Mouse (Mus musculus): Measurements from ENCODE around the gene Avil.

Gene Avil

DNA sequence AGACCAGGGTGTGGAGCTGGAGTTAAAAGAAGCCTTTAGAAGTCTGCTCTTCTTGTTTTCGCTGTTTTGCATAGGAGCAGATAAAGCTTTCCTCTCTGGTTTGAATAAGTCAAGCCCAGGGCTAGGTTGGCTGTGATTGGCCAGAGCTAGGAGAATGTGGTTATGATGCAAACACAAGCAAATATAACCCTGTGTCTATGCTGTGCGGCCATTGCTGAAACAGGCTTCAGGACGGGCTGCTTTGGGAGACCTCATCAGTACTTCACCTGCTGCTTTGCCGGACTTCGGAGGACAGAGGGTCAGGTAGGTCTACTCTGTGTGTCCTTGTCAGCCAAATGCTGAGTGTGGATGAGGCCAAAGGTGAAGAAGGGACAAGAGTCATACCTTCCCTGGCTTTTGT, at the start of gene Avil:
TSS of gene Avil (plus strand) at position 181 of the 400 bp plus-strand sequence.
- DNase-seq = no peak

DNA sequence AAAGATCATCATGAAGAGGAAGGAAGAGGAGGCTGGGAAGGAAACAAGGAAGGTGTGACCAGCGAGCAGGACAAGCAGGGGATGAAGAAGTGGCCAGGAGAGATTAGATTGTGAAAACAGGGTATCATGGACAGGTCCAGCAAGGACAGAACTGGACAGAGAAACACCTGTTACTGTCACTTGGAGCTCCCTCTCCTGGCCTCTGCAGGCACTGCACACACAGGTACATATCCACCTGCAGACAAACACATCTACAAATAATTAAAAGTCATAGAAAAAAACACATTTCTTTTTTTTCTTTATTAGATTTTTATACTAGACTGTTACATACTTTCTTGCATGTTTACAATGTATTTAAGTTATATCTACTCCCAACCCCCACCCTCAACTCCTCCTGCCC, 48.1 kb upstream of the Avil start:
- no peak for DNase-seq

DNA sequence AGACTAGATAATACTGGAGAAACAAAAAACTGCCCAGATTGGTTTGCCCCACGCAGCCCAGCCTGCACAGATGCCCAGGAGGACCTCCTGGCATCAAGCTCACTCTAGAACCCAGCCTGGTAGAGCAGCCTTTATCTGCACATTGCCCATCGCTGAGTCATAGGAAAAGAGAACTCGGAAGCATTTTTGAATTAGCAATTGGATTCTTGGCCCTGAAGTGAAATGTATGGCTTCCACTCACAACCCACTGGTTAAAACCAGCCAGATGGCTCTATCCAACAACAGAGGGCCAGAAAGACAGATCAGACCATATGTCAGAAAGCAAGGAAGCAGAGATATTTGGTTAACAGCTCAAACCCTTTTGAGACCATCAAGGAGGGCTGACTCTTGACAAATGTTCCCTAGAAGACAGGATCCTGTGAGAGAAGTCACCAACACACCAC, 47.5 kb upstream of the Avil start:
- no peak for DNase-seq

DNA sequence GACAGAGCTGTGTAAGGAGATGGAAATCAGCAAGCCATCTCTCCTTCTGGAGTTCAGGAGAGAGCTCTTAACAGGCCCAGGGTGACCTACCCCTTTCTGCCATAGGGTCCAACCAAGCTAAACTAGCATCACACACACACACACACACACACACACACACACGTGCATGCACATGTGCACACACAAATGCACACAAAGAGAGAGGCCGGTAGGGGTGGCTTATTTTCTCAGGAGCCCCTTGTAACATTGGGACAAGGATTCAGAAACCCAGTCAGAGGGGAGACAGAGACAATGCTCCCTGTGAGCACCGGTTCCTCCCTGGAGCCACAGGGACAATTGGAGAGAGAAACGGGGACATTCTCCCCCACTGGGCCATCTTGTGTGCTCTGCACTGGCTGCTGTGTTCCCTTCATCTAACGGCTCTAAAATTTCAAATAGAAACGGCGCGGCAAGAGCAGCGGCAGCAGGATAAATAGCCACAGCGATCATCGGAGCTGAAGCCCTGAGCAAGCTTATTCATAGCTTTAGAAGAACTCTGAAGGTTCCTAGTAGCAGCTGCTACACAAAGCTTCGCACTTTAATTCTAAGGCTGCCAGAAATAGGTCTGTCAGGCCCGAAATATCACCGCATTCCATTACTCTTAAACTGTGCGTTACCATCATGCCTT, 43.7 kb upstream of the Avil start:
- DNase-seq = peak; percentile 75

DNA sequence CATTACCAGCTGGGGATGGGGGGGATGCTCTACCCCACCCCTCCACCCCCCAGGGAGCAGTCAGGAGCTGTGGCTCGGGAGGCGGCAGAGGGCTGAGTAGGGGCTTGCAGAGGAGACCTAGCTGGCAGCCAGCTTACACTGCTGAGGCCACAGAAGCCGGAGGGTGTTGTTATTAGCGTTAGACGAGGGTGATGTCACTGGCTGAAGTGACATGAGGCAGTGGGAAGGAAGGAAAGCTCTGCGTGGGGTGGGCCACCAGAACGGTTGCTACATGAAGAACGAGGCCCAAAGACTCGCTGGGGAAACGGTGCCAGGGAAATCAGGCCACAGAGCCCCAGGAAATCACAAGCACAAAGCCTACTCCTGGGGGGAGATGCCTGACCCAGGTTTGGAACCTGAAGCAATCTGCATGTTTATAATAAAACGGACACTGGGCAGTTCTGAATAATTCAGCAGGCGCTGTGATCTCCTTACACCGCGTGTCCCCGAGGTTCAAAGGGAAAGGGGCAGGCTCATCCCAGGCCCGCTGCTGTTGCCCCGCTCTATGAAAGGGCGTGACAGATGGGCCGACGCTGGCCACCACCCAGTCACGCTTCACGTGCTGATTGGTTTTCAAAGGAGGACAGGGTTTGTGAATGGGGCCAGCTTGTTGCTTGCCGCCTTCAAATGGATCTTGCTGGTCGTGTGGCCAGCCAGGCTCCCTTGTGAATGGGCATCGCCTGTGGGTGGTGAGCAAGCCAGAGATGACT, 43.0 kb upstream of the Avil start:
- DNase-seq = peak; percentile 97

DNA sequence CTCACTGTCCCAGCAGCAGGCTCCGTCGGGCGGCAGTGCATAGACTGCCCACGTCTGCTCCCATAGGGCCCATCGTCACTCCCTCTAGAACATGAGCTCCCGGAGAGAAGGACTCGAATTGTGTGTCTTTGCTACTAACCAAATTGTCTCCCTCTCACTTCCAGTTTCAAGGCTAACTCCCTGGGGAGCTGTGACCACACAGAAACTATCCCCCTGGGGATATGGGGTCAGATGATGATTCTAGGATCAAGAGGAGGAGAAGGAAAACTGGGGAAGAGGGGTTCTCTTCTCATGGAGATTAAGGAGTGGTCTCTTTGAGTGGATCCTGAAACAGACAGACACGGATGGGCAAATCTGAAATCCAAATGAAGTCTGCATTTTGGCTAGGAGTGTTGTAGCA, 40.0 kb upstream of the Avil start:
- no peak for DNase-seq

DNA sequence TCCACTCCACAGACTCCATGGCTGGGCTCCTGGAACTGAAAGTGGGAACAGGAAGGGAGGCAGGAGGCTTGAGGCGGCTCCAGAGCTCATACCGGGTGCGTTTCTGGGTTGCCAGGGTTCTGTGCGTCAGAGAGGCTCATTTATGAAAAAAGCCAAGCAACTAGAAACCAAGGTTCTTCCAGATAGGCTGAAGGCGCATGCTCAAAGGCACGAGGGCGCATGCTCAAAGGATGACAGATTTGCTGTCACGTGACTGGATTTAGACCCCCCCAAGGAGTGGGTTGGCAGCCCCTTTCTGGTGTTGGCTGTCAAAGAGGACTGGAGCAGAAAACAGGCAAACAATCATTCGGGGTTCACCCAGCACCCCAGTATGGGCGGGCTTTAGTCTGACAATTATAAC, 38.8 kb upstream of the Avil start:
- peak; percentile 67 for DNase-seq

DNA sequence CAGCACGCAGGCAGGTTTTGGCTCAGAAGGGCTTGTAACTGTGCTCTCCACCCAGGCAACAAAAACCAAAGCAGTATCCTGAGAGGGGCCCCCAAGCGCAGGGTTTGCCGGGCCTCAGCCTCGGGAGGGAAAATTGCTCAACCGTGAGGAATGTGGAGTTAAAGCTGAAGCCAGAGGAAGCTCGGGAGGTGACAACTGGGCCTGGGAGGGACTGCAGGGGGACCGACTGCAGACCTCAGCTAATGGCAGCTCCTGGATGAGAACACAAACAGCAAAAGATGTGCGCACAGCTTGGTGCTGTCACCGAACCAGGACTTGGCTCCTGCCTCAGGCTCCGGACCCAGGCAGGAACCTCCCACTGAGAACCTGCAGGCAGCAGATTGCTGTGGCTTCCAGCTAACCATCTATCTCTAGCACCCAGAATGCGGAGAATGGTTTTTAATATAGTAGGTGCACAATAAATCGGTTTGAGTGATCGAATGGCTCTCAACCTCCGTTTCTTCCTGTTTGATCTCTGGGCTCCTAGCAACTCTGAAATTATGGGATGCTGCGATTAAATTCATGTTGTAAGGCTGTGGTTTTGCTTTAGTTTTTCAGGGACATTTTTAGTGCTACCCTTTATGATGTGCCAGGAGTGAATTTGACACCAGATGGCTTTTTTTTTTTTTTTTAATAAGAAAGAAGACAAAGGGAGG, 38.1 kb upstream of the Avil start:
- peak; percentile 88 for DNase-seq

DNA sequence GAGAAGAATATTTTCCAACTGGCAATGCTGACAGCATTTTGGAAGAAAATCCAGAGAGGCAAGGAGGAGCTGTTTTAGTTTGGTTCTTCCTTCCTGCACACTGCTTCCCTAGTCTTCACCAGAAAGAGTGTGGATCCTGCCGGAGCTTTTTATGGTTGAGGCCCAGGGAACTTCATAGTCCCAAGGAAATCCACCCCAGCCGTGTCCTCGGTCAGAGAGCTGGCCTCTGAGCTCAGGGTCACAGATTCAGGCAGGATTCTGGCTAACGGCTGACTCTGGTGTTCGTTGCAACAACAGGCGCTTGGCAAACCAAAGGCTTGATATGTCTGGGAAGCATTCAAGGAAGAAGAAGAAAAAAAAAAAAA, 37.6 kb upstream of the Avil start:
- no peak for DNase-seq

DNA sequence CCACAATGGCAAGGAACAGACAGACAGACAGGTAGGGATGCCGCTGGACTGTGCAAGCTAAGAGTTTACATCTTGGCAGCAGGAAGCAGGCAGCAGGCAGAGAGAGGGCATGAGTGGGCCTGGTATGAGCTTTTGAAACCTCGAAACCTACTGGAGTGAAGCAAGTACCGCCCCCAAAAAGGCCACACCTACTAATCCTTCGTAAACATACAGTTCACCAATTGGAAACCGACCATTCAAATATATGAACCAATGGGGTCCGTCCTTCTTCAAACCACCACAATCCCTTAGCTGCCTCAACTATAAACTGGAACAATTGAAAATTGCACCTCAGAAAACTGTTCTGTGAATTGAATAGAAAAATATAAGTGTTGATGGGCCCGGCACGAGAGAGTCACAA, 36.7 kb upstream of the Avil start:
- DNase-seq = no peak

DNA sequence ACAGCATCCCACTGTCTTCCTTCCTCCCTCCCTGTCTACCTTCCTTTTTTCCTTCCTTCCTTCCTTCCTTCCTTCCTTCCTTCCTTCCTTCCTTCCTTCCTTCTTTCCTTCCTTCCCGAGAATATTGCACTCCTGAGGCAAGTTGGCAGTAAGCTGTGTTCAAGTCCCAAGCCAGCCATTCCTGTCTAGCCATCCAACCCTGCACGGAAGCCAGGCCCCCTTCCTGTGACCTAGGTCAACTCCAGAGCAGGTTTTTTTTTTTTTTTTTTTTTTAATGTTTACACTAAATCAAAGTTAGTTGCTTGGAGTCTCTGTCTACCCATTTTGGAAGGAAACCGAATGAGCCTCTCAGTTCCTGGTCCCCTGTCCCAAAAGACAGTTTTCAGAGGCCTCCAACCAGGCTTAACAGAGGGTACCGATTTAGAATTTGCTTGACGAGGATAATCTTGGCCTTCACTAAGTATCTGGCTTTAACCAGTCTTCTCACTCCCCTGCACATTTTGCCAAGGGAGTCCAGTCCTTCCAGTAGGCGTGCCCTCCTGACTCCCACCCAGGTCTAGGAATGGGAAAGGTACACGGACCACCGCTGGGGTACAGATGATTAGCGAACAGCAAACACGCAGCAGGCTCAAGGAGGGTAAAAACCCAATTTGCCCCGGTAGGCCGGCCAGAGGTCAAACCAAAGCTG, 29.0 kb upstream of the Avil start:
- DNase-seq = no peak

DNA sequence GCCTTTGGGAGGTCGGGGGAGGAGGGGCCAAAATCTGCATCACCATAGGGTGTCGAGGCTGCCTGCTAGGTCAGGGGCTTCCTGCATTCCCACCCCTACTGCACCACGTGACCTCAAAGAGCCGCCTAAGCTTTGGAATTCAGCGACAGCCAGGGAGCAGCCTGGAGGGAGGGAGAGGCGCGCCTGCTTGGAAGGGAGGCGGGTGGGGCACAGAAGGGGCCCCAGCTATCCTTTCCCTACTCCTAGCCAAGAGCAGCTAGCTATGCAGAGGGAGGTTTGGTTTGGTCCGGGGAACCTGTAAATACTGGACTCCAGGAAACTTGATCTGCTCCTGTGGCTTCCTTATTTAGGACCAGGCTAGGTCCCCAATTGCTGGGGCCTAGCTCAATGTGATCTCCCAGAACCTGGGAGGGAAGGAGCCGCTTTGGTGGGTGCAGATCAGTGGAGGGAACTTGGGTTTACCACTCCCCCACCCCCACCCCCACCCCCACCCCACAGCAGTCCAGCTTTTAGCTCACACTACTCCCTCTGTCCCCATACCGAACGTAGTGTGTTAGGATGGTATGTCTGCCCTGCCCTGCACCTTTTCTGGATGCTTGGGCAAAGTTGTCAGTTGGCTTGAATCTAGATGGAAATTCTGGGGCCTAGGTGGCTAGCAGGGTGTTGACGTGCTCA, 28.3 kb upstream of the Avil start:
- peak; percentile 91 for DNase-seq

DNA sequence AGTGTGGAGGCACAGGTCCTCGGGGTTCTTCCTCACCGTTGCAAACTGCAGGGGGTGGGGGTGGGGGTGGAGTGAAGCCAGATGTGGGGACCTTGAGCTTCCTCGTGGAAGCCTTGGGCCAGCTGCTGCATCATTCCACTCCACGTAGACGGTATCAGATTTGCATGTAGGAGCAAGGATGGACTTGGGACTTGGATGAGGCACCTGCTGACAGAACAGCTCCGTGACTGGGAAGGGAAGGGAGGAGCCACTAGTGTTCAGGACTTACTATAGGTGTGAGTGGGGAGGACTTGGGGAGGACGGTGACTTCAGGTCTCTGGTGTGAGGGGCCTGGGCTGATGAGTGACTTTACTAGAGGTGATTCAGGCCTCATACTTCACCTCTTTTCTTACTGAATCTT, 27.5 kb upstream of the Avil start:
- DNase-seq = no peak

DNA sequence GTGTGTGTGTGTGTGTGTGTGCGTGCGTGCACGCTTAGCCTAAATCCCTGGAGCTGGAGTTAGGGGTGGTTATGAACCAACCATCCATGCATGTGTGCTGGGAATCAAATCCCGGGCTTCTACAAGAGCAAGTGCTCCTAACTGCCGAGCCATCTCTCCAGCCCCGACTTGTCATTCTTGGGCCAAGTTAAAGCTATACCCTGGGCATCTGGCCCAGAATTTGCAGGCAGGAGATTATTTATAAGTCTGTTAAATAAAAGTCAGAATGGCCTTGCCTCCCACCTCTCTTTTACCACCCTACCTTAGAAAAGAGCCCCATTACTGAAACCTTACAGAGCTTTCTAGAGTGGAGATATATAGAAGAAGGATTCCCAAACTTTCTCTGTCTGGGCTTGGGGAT, 24.8 kb upstream of the Avil start:
- DNase-seq = no peak

DNA sequence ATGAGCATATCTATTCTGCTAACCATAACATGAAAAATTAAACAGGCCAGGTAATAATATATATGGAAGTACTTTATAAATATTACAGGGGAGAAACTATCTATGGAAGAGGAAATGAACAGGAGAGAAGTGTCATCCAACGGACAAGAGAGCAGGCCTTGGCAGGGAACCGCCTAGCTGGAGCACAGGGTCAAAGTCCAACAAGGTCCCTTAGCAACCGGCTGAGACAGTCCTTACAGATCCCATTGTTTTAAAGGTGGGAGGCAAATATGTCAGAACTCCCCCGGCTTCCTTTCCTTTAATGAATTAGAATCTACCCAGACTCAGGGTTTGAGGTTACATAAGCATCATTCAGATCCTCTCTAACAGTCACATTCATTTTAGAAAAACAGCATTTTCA, 23.4 kb upstream of the Avil start:
- no peak for DNase-seq

DNA sequence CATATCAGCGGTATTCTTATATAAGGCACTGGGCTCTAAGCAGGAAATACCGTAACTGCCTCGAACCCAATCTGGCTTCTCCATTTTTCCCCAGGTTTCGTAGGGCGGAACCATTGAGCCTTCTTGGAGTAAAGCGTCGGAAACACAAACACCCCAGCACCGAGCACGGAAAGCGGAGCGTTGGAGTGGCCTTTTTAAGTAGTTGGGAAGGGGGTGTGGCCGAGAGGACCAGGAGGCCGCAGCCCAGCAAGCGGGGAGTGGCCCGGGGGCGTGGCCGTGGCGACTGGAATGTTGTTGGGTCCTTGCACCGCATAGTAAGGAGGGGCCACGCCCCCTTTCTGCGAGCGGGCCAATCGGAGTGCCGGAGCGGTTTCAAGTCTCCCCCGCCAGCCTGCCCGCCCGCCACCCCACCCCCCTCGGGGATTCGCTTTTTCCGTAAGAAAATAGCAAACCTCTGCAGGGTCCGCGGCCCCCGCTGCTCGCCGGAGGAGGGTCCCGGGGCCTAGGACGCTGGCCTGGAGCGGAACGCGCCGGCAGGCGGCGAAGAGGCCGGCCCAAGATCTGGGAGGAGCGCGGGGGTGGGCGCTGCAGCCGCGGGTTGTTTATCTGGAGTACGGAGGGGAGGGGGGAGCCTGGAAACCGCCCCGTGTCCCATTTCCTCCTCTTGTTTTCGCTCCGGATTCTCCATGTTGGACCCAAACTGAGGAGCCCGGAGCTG, 22.1 kb upstream of the Avil start, which contains the start of gene Ctdsp2:
TSS of gene Ctdsp2 (plus strand) at position 441 of the 718 bp plus-strand sequence.
- DNase-seq = peak; percentile 100

DNA sequence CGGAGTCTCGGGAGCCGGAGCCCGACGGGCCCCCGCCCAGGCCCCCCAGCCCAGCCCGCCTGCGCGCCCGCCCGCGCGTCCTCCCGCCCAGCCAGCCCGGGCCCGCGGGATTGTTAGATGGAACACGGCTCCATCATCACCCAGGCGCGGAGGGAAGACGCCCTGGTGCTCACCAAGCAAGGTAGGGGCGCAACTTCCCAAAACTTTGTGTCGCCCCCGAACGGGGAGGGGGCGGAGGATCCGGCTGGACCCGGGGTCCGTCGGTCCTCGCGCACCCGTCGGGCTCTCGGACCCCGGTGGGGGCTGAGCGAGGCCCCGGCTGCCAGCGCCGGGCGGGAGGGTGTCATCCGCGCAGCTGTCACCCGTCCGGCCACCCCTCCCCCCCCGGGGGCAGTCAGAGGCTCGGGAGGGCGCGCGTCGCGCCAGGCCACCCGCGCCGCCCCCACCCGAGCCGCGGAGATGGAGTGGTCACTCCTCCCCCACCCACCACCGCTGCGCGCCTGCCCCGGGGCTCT, 21.3 kb upstream of the Avil start:
- DNase-seq = peak; percentile 75

DNA sequence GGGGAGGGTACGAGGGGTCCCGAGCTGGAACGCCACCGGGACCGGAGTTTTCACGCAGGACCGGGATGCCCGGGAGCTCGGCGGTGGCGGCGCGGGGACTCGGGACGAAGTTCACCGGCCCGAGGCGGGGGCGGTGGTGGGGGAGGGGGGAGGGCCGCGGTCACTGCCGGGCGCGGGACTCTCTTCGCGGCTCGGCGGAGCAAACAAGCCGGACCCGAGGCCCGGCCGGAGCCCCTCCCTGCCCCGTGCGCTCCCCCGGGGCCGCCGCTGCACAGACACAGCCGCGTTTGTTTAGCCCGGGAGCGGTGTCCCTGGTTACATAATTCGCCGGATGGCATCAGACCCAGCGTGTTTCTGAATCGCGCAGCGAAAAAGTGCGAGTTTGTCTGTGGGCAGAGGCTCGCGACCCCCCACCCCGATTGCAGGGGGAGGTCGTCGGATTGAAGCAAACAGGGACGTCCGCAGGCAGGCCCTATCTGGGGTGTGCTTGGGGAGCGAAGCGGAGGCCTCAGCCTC, 20.8 kb upstream of the Avil start:
- DNase-seq = peak; percentile 66

DNA sequence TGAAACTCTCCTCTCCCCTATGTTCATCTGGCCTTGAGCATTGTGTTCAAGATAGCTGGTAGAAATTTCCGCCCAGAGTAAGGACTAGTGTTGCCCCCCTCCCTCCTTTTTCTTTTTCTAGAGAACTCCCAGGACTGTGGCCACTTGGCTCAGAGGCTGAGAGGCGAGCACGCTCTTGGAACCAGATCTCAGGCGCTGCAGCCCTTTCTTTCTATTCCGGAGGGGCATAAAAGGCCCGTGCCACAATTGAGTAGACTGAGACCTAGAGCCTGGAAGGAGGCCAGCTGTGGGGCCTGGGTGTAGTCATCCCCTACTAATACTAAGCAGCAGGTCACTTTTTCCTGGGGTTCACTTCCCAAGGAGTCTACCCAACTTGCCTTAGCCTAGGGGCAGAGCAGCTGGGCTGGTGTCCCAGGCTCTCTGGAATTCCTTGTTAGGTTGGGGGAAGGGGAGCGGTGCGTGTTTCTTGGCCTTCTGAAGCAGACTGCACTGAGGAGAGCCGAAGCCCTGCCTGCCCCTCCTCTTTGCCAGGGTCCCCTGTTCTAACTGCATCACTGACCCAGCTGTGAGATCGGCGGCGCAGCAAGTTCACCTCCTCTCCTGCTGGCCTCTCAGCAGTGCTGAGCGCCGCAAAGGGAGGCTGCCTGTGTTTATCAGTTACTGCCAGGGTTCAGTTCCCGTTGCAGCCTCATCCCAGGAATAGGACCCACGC, 20.1 kb upstream of the Avil start:
- DNase-seq = peak; percentile 67

DNA sequence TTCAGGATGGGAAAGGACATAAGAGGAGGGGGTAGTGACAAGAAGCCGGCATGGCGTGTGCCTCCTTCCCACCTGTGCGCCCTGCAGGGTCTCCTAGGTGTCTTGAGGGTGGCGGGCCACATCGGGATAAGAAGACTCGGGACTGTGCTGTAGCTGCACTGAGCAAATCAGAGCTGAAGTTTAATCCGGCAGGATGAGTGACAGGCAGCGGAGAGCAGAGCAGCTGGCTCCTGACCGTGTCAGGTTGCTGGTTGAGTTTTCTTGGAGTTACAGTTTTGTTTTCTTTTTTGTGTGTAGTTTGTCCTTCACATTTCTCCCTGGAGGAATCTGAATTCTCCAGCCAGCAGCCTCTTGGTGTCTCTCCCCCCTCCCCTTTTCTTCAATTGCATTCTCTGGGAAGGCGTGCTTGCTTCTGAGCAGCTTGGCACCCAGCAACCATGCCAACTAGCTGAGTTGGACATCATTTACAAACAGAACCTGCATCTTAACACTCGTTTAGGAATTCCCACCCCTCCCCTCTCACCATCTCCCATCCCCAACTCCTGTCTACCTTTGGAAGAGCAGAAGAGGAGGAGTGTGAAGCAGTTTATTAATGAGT, 19.5 kb upstream of the Avil start:
- peak; percentile 64 for DNase-seq

DNA sequence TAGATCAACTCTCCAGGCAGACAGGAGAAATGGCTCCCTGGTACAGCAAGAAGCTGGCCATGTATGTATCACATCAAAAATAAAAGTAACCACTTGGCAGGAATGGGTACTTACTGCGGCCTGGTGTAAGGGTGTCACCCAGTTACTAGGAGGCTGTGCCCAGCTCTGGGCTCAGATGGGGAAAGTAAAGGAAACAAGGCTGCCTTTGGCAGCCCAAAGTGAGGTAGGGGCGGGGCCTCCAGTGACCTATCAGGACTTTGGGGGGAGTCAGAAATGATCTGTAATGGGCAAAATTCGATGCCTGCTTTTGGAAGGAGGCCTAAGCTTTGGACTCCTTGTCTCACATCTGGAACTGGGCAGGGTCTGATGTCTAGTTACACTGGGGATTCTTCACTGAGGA, 18.8 kb upstream of the Avil start:
- peak; percentile 14 for DNase-seq
